Mouse (Mus musculus) midbrain, embryonic 15.5 days (tissue): ENCODE results near the gene Olfr1315-ps1. TPM values are rescaled to one million over a fixed set of nuclear protein-coding genes. Genes with fewer than 3 reads are reported as not detected.

ENCODE experiments used
- ATAC-seq: fragments of 200-750 bp; cut with Nextera tagmentation; replicated peaks from 2 replicates; pipeline ENCODE4 v1.8.0; 2017; ENCODE audit warnings: moderate TSS enrichment
- H3K27ac ChIP-seq: fragments of 300-500 bp; sonication (generic); 2 replicates; pipeline ENCODE4 v1.5.1; 2015; ENCODE audit warnings: mild to moderate bottlenecking, inconsistent platforms
- H3K27me3 ChIP-seq: fragments of 300-500 bp; sonication (generic); replicated peaks from 2 replicates; pipeline ENCODE4 v1.6.1; 2015; ENCODE audit warnings: inconsistent platforms
- H3K36me3 ChIP-seq: fragments of 300-500 bp; sonication (generic); replicated peaks from 2 replicates; pipeline ENCODE4 v1.6.1; 2015; ENCODE audit warnings: inconsistent platforms
- H3K4me1 ChIP-seq: fragments of 300-500 bp; sonication (generic); 2 replicates; pipeline ENCODE4 v1.6.1; 2015; ENCODE audit warnings: inconsistent platforms
- H3K4me2 ChIP-seq: fragments of 300-500 bp; sonication (generic); 2 replicates; pipeline ENCODE4 v1.6.1; 2015; ENCODE audit warnings: inconsistent platforms, mild to moderate bottlenecking, moderate library complexity
- H3K4me3 ChIP-seq: fragments of 300-500 bp; sonication (generic); 2 replicates; pipeline ENCODE4 v1.5.1; 2015; ENCODE audit warnings: mild to moderate bottlenecking, inconsistent platforms
- H3K9ac ChIP-seq: fragments of 300-500 bp; sonication (generic); 2 replicates; pipeline ENCODE4 v1.6.1; 2015; ENCODE audit warnings: mild to moderate bottlenecking, inconsistent platforms
- H3K9me3 ChIP-seq: fragments of 300-500 bp; sonication (generic); 2 replicates; pipeline ENCODE4 v1.6.1; 2016; ENCODE audit warnings: inconsistent platforms
- WGBS: fragments of 180-500 bp; shearing (Covaris S2); methylation state at CpG from one replicate; pipeline ENCODE4 v1.1.7; 2015; ENCODE audit warnings: mixed read lengths; 5-methylcytosine and 5-hydroxymethylcytosine counted together
- polyA plus RNA-seq: library from polyadenylated mRNA; unstranded; fragments of >200 nt; fragmentation: Nextera tagmentation; extraction: Ambion mirVana; gene quantifications from 2 replicates; pipeline ENCODE4 v1.2.1, GENCODE M21; 2015

Gene Olfr1315-ps1
- polyA plus RNA-seq, result not detected in 2 replicates

GRCm38 (mm10) chr2:112115340-112115739 lies at the start of gene Olfr1315-ps1:
Olfr1315-ps1 (minus strand) TSS chr2:112115440.
- Histone ChIP-seq H3K4me1 (no peaks in the 10 kb centered on the region), H3K27ac (no peak within 1 kb of the TSS), H3K9ac (no peak within 1 kb of the TSS), H3K4me2 (no peak within 1 kb of the TSS), H3K4me3 (no peak within 1 kb of the TSS), H3K9me3 (no peaks in the 10 kb centered on the region), H3K27me3 (no peaks in the 10 kb centered on the region), H3K36me3 (no peaks in the 10 kb centered on the region)
- ATAC-seq, result no peak
- 81% methylated on average over 1 of the region's 1 CpGs for WGBS

- no peaks in the 10 kb centered on the region for H3K9me3 ChIP-seq
- no peak for ATAC-seq
- H3K9ac ChIP-seq, result no peak within 1 kb of the TSS
These were observed 38.7 kb upstream of the Olfr1315-ps1 start, which contains the start of gene Olfr1318 for GRCm38 (mm10) chr2:112153898-112154297. Olfr1318 (plus strand) TSS chr2:112154198.

DNA sequence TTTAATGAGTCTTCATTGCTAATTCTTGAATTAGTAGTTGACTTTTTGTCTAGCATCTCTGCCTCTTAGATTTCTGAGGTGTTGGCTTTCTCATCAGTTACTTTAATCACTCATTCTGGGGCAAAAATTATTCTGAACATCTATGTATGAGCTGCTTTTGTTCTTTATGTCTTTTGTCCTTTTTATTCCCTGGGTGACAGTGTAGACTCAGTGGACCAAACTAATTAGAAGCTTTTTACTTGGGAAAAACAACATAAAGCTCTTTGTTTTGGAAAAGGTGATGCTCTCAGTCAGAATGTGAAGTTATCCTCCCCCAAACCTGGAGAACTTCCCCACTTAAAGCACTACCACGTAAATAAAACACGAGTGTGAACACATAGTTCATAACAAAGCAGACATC lies 24.8 kb upstream of the Olfr1315-ps1 start, which contains the start of gene Olfr1317:
Gene Olfr1317 (plus strand): TSS at position 301 of the 400 bp plus-strand sequence.
- Histone ChIP-seq H3K4me2 (no peak within 1 kb of the TSS), H3K27me3 (no peaks in the 10 kb centered on the region), H3K4me1 (no peaks in the 10 kb centered on the region), H3K9me3 (no peaks in the 10 kb centered on the region), H3K4me3 (no peak within 1 kb of the TSS), H3K36me3 (no peaks in the 10 kb centered on the region), H3K9ac (no peak within 1 kb of the TSS), H3K27ac (no peak within 1 kb of the TSS)
- no peak for ATAC-seq
- WGBS, result 83% methylated on average over 2 of the region's 2 CpGs

More at GRCm38 (mm10) chr2:112153898-112154297, 38.7 kb upstream of the Olfr1315-ps1 start, which contains the start of gene Olfr1318:
- H3K4me3 ChIP-seq, result no peak within 1 kb of the TSS
- no peaks in the 10 kb centered on the region for H3K36me3 ChIP-seq
- no peaks in the 10 kb centered on the region for H3K4me1 ChIP-seq
- no peak within 1 kb of the TSS for H3K4me2 ChIP-seq
- H3K27ac ChIP-seq, result no peak within 1 kb of the TSS
- H3K27me3 ChIP-seq, result no peaks in the 10 kb centered on the region

GRCm38 (mm10) chr2:112134877-112135276 lies 19.6 kb upstream of the Olfr1315-ps1 start, which contains the start of gene Olfr1316:
Olfr1316 (minus strand) TSS chr2:112134977.
- no peaks in the 10 kb centered on the region for H3K27me3 ChIP-seq
- no peak within 1 kb of the TSS for H3K9ac ChIP-seq
- no peak within 1 kb of the TSS for H3K27ac ChIP-seq
- H3K4me2 ChIP-seq, result no peak within 1 kb of the TSS
- no peak for ATAC-seq
- H3K9me3 ChIP-seq, result no peaks in the 10 kb centered on the region
- WGBS, result 92% methylated on average over 2 of the region's 2 CpGs
- no peaks in the 10 kb centered on the region for H3K36me3 ChIP-seq
- H3K4me1 ChIP-seq, result no peaks in the 10 kb centered on the region
- H3K4me3 ChIP-seq, result no peak within 1 kb of the TSS

DNA sequence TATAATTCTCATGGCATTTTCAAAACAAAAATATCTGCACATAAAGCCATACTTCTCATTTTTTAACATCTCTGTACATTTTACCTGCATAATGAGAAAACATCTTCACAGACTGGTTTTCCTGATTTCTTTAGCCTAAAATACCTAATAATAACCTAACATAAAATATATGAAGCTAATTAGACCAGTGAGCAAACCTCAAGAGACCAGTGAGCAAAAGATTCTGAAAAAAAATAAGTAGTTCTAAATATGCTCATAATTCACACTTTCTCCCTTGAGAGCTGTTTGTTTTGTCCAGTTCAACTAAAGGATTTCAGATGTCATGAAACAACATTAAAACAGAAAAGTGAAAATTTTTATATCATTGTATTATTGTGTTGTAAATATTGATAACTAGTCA lies 18.6 kb downstream of the Olfr1315-ps1 start, which contains the start of gene Olfr1314:
Gene Olfr1314 (minus strand): TSS at position 101 of the 400 bp plus-strand sequence.
- Histone ChIP-seq H3K27me3 (no peaks in the 10 kb centered on the region), H3K4me2 (no peak within 1 kb of the TSS), H3K9me3 (no peaks in the 10 kb centered on the region), H3K4me1 (no peaks in the 10 kb centered on the region), H3K27ac (no peak within 1 kb of the TSS), H3K36me3 (no peaks in the 10 kb centered on the region), H3K4me3 (no peak within 1 kb of the TSS), H3K9ac (no peak within 1 kb of the TSS)
- no peak for ATAC-seq

DNA sequence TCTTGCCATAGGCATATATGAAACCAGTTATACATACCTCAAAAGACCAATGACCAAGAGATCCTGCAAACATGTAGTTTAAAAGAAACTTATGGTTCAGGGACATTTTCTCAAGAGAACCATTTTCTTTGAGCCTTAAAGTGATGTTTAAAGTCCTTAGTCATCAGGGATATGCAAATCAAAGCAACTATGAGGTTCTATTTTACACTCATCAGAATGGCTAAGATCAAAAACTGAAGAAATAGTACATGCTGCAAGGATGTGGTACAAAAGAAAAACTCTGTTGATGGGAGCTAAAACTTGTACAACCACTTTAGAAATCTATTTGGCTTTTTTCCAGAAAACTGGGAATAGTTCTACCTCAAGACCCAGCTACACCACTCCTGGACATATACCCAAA lies 37.5 kb downstream of the Olfr1315-ps1 start, which contains the start of gene Olfr1313:
Gene Olfr1313 (minus strand): TSS at position 101 of the 400 bp plus-strand sequence.
- no peak within 1 kb of the TSS for H3K4me2 ChIP-seq
- no peak within 1 kb of the TSS for H3K4me3 ChIP-seq
- no peaks in the 10 kb centered on the region for H3K36me3 ChIP-seq
- H3K9me3 ChIP-seq, result no peaks in the 10 kb centered on the region
- no peak within 1 kb of the TSS for H3K9ac ChIP-seq
- no peaks in the 10 kb centered on the region for H3K27me3 ChIP-seq
- no peak for ATAC-seq
- no peak within 1 kb of the TSS for H3K27ac ChIP-seq
- H3K4me1 ChIP-seq, result no peaks in the 10 kb centered on the region

Other genes starting within 250 kb of the Olfr1315-ps1 start
- not detected in 2 replicates for gene Olfr1305, start 238.3 kb downstream of the Olfr1315-ps1 start, polyA plus RNA-seq
- gene Olfr1306, start 199.2 kb downstream of the Olfr1315-ps1 start, polyA plus RNA-seq, result not detected in 2 replicates
- 0.01 TPM in 1 of 2 replicates, not detected in the other for gene Olfr1307, start 166.0 kb downstream of the Olfr1315-ps1 start, polyA plus RNA-seq
- not detected in 2 replicates for gene Olfr1308, start 150.5 kb downstream of the Olfr1315-ps1 start, polyA plus RNA-seq
- gene Olfr1309, start 125.2 kb downstream of the Olfr1315-ps1 start, polyA plus RNA-seq, result not detected in 2 replicates
- gene Olfr1310, start 102.7 kb downstream of the Olfr1315-ps1 start, polyA plus RNA-seq, result not detected in 2 replicates
- not detected in 2 replicates for gene Olfr1311, start 91.0 kb downstream of the Olfr1315-ps1 start, polyA plus RNA-seq
- not detected in 2 replicates for gene Olfr1312, start 65.2 kb downstream of the Olfr1315-ps1 start, polyA plus RNA-seq
- gene Olfr1313, start 37.6 kb downstream of the Olfr1315-ps1 start, polyA plus RNA-seq, result not detected in 2 replicates
- gene Olfr1314, start 18.7 kb downstream of the Olfr1315-ps1 start, polyA plus RNA-seq, result not detected in 2 replicates
- gene Olfr1316, start 19.5 kb upstream of the Olfr1315-ps1 start, polyA plus RNA-seq, result not detected in 2 replicates
- gene Olfr1317, start 24.9 kb upstream of the Olfr1315-ps1 start, polyA plus RNA-seq, result not detected in 2 replicates
- gene Olfr1318, start 38.8 kb upstream of the Olfr1315-ps1 start, polyA plus RNA-seq, result not detected in 2 replicates
- 21.9 and 26.0 TPM in 2 replicates for gene Lpcat4, start 124.0 kb upstream of the Olfr1315-ps1 start, polyA plus RNA-seq
- not detected in 2 replicates for gene Nutm1, start 143.9 kb upstream of the Olfr1315-ps1 start, polyA plus RNA-seq
- gene Nop10, start 146.5 kb upstream of the Olfr1315-ps1 start, polyA plus RNA-seq, result 153 and 158 TPM in 2 replicates
- 19.4 and 21.2 TPM in 2 replicates for gene Slc12a6, start 150.4 kb upstream of the Olfr1315-ps1 start, polyA plus RNA-seq
- gene Gm21985, start 150.9 kb upstream of the Olfr1315-ps1 start, polyA plus RNA-seq, result not detected in 2 replicates